Mouse (Mus musculus) ES-E14 (cell line): ENCODE data around the gene Mdm2. TPM values are rescaled to one million over a fixed set of nuclear protein-coding genes. Genes with fewer than 3 reads are reported as not detected.

Source experiments
- DNase-seq: peaks from one replicate; pipeline ENCODE4 v3.0.0-alpha.2; 2013; ENCODE audit warnings: low read depth, low spot score
- H3K27ac ChIP-seq: 2 replicates; pipeline ENCODE4 v1.5.1; 2012; ENCODE audit warnings: low read depth, mild to moderate bottlenecking, low read length, moderate library complexity, mixed read lengths; ENCODE audit not compliant: poor library complexity, insufficient read depth, severe bottlenecking
- H3K36me3 ChIP-seq: 2 replicates; pipeline ENCODE4 v1.6.1; 2012; ENCODE audit warnings: mild to moderate bottlenecking, low read length, moderate library complexity, mixed read lengths; ENCODE audit not compliant: control insufficient read depth, poor library complexity, insufficient read depth, severe bottlenecking
- H3K4me1 ChIP-seq, 2 experiments: fragments of 150-350 bp in 1 of 2; sonication (generic) in 1 of 2; 2 replicates each; pipeline ENCODE4 v1.6.1; 2012; ENCODE audit warnings: low read length in 2 of 2, mild to moderate bottlenecking in 1 of 2, mixed read lengths in 1 of 2; ENCODE audit not compliant: control insufficient read depth in 2 of 2, insufficient read depth in 2 of 2, poor library complexity in 1 of 2
- H3K4me3 ChIP-seq, 2 experiments: fragments of 150-350 bp in 1 of 2; sonication (generic) in 1 of 2; 2 replicates each; pipeline ENCODE4 v1.5.1; 2012; ENCODE audit warnings: low read length in 2 of 2, low read depth in 1 of 2, mild to moderate bottlenecking in 1 of 2, mixed read lengths in 1 of 2; ENCODE audit not compliant: insufficient read depth in 1 of 2, poor library complexity in 1 of 2, severe bottlenecking in 1 of 2
- H3K9ac ChIP-seq: 2 replicates; pipeline ENCODE4 v1.6.1; 2012; ENCODE audit warnings: low read depth, mild to moderate bottlenecking, low read length, mixed read lengths; ENCODE audit not compliant: poor library complexity, insufficient read depth, severe bottlenecking
- H3K9me3 ChIP-seq: fragments of 150-350 bp; sonication (generic); 2 replicates; pipeline ENCODE4 v1.6.1; 2012; ENCODE audit warnings: low read depth, mild to moderate bottlenecking, low read length; ENCODE audit not compliant: control insufficient read depth, insufficient read depth
- CHD2 ChIP-seq: IDR thresholded peaks from 2 replicates; pipeline ENCODE4 v1.6.1; 2014; ENCODE audit warnings: mild to moderate bottlenecking, low read depth, low read length, inconsistent platforms
- HCFC1 ChIP-seq: IDR thresholded peaks from 2 replicates; pipeline ENCODE4 v1.6.1; 2012; ENCODE audit warnings: low read length, inconsistent platforms, borderline replicate concordance; ENCODE audit not compliant: insufficient read depth
- MAFK ChIP-seq: IDR thresholded peaks from 2 replicates; pipeline ENCODE4 v1.6.1; 2014; ENCODE audit warnings: mild to moderate bottlenecking, low read depth, low read length, inconsistent platforms; ENCODE audit not compliant: insufficient read depth
- ZC3H11A ChIP-seq: IDR thresholded peaks from 2 replicates; pipeline ENCODE4 v1.6.1; 2012; ENCODE audit warnings: low read depth, mild to moderate bottlenecking, inconsistent platforms, low read length, borderline replicate concordance
- ZNF384 ChIP-seq: IDR thresholded peaks from 2 replicates; pipeline ENCODE4 v1.6.1; 2012; ENCODE audit warnings: low read depth, low read length, inconsistent platforms
- in situ Hi-C, 2 experiments: fragments of 600-800 bp; cut with MboI; formaldehyde crosslinking; loops; one replicate each; pipeline ENCODE4 v1.15.1; 2025; ENCODE audit warnings: low sequenced_read_pairs in 2 of 2, inconsistent platforms in 1 of 2; ENCODE audit not compliant: unreplicated experiment in 2 of 2
- total RNA-seq: library from RNA; depleted of rRNA; stranded (reverse); fragments of 300-350 nt; gene quantifications from 2 replicates; pipeline ENCODE4 v1.2.3, GENCODE M21; 2012

Mdm2 gene
- total RNA-seq, 1 experiment: 178 TPM

DNA sequence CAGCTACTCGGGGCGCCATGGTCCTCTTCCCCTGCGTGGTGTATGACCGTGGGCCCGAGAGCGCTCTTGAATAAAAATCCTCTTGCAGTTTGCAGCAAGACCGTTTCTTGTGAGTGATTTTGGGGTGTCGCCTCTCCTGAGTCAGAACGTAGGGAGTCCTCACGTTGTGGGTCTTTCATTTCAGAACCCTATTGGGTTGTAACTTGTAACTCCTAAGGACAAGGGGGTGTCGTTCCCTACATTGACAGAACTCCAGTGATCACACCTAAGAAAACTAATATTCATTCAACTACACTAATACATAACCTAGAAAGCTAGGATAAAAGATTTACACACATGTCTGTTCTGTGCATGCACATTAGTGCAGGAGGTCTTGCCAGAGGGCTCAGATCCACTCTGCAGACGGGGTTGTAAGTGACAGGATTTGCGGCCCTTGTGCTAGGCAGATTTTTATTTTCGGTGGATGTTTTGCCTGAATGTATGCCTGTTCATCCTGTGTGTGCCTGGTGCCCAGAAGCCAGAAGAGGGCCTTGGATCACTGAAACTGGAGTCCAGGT, 39.3 kb upstream of the Mdm2 start:
- TF ChIP-seq ZNF384 (no peak), MAFK (no peak), HCFC1 (no peak), CHD2 (no peak), ZC3H11A (no peak)
- H3K36me3 ChIP-seq: peaks cover 29% of the 10 kb centered on the region
- in situ Hi-C loops: no loop called here

DNA sequence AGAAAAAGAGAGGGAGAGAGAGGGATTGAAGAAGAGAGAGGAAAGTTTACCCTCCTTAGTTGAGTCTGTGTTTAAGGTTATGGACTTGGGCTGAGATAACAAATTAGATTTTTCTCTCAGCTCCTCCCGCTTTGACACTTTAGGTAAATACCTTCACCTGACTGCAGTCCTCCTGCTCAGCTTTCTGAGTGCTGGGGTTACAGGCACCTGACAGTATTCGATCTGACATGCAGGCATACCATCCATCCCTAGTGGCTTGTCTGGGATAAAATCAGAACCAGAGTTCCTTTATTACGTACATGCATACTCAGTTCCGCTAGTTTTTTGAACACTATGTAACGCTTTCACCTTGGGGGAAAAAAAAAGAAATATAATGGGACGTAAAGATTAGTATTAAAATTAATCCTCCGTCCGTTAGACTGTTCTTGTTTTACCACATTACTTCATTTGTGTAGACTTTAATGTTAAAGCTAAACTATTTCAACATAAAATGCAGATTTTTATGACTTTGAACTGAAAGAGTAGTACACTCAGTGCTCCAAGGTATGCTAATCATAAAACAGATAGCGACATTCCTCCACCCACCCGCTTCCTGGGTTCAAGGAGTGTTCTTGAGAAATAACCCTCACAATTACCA, 38.6 kb upstream of the Mdm2 start:
- peaks cover 5% of the 10 kb centered on the region for H3K9me3 ChIP-seq
- H3K4me1 ChIP-seq: 0 out of 4 replicates have a peak, but pooled peaks cover 0 to 2% of the 10 kb centered on the region in 2 experiments
- H3K4me3 ChIP-seq: no peak overlapping the region
- no peak for DNase-seq
- in situ Hi-C loops: no loop called here
- no peak for TF ChIP-seq MAFK
- TF ChIP-seq HCFC1: no peak
- no peak for TF ChIP-seq ZC3H11A
- H3K27ac ChIP-seq: no peak overlapping the region
- H3K9ac ChIP-seq: no peak overlapping the region
- peaks cover 28% of the 10 kb centered on the region for H3K36me3 ChIP-seq

More for the DNA sequence above, 39.3 kb upstream of the Mdm2 start:
- no peak for DNase-seq
- no peak overlapping the region for H3K27ac ChIP-seq
- H3K9ac ChIP-seq: no peak overlapping the region
- H3K4me3 ChIP-seq: no peak overlapping the region
- 0 out of 4 replicates have a peak, but pooled peaks cover 0 to 2% of the 10 kb centered on the region in 2 experiments for H3K4me1 ChIP-seq
- H3K9me3 ChIP-seq: peaks cover 5% of the 10 kb centered on the region

DNA sequence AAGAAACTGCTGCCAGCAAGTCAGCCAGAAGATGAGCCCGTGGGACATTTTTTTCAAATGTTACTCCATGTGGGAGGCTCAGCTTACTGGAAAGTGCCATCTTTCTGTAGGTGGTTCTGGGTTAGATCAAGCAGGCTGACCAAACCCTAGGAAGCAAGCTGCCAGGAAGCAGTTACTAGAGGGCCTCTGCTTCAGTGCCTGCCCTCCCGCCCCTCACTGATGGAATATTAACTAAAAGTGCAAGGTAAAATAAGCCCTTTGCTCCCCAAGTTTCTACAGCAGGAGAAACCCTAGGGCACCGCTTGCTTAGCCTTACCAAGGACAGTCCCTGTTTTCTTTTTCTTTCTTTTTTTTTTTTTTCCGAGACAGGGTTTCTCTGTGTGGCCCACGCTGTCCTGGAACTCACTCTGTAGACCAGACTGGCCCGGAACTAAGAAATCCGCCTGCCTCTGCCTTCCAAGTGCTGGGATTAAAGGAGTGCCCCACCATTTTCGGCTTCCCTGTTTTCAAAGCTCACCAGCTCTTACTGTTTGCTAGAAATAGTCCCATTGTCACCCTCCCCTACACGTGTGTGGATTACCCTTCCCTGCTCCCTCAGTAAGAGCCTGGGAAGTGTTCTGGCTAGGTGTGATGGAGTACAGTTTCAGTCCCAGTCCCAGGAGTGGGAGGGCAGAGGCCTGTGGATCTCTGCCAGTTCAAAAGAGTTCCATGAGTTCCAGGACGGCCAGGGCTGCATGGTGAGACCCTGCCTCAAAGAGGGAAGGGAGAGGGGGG, 37.9 kb upstream of the Mdm2 start:
- Histone ChIP-seq H3K36me3 (peaks cover 33% of the 10 kb centered on the region), H3K4me3 (no peak overlapping the region), H3K9me3 (peaks cover 5% of the 10 kb centered on the region), H3K4me1 (0 out of 4 replicates have a peak, but pooled peaks cover 0 to 2% of the 10 kb centered on the region in 2 experiments), H3K27ac (no peak overlapping the region), H3K9ac (no peak overlapping the region)
- DNase-seq: no peak
- in situ Hi-C loops: no loop called here
- TF ChIP-seq CHD2 (no peak), ZNF384 (no peak), HCFC1 (no peak), MAFK (no peak), ZC3H11A (no peak)

DNA sequence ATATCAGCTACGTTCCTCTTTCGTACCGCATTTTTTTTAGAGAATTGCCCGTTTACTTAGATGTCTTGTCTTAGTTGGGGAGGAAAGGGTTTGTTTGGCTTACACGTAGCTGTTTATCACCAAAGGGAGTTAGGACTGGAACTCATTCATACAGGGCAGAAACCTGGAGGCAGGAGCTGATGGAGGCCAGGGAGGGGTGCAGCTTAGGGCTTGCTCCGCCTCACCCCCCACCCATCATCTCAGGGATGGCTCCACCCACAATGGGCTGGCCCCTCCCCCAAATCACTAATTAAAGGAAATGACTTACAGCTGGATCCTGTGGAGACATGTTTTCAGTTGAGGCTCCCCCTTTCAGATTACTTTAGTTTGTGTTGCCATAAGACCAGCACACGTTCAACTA, 37.2 kb upstream of the Mdm2 start:
- H3K4me3 ChIP-seq: no peak overlapping the region
- in situ Hi-C loops: no loop called here
- DNase-seq: no peak
- TF ChIP-seq MAFK: no peak
- TF ChIP-seq ZNF384: no peak
- TF ChIP-seq HCFC1: no peak
- no peak for TF ChIP-seq CHD2
- TF ChIP-seq ZC3H11A: no peak
- no peak overlapping the region for H3K9ac ChIP-seq
- no peak overlapping the region for H3K27ac ChIP-seq
- H3K9me3 ChIP-seq: peaks cover 5% of the 10 kb centered on the region
- 0 out of 4 replicates have a peak, but pooled peaks cover 0 to 2% of the 10 kb centered on the region in 2 experiments for H3K4me1 ChIP-seq
- H3K36me3 ChIP-seq: peaks cover 31% of the 10 kb centered on the region
